Mouse (Mus musculus) lung, postnatal 0 days (tissue): ENCODE results near the gene Asic2.

ENCODE experiments used
- CTCF ChIP-seq: IDR thresholded peaks from 2 replicates; pipeline ENCODE4 v1.5.1; 2016; ENCODE audit warnings: antibody characterized with exemption, mild to moderate bottlenecking
- EP300 ChIP-seq: IDR thresholded peaks from 2 replicates; pipeline ENCODE4 v1.6.1; 2016; ENCODE audit warnings: antibody characterized with exemption, mild to moderate bottlenecking, control low read depth

DNA sequence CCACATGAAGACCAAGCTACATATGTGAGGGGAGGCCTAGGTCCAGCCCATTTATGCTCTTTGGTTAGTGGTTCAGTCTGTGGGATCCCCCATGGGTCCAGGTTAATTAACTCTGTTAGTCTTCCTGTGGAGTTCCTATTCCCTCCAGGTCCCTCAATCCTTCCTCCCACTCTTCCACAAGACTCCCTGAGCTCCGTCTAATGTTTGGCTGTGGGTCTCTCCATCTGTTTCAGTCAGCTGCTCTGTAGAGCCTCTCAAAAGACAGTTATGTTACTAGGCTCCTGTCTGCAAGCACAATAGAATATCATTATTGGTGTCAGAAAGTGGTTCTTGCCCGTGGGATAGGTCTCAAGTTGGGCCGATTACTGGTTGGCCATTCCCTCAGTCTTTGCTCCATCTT, 1072.4 kb downstream of the Asic2 start:
- no peak for TF ChIP-seq CTCF
- no peak for TF ChIP-seq EP300
